Mouse (Mus musculus): ENCODE data around the gene Rcc1l.

The Rcc1l gene

GRCm38 (mm10) chr5:134176169-134176881 is at the start of gene Rcc1l:
Rcc1l (minus strand) TSS chr5:134176774.
- DNase-seq (ENCODE audit: low spot score in 2 of 2) = peak; percentile 74 to 86

DNA sequence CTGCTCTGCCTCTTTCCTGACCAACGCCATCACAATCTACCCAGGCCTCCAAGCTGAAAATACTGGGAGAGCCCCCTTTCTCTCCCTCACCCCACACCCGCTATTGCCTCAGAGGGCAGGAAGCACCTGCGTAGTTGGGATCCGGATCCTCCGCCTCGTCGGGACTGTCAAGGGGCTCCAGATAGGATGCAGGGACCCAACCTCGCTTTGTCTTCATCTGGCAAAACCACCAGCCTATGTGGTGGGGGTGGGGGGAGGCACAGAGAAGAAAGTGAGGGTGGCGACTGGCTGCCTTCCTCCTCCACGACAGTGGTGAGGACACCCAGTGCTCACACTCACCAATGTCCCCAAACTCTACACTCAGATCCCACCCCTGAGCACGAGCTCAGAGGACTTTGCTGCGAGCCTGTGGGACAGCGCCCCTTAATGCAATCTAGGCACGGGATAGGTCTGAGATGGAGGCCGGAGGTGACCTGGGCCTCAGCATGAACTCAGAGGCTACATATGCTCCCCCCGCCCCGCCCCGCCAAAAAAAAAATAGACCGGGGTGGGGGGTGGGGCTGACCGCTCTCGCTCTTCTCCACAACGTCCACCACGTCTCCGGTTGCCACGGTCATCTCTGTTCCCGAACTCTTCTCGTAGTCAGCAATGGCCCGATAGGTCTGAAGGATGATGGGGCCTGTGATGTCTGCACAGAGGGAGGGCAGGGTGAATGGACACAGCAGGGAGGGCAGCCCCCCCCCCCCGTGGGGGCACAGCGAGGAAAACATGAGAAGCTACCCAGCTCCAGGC is 48.7 kb upstream of the Rcc1l start:
- DNase-seq (ENCODE audit: low spot score in 2 of 2) = no peak

DNA sequence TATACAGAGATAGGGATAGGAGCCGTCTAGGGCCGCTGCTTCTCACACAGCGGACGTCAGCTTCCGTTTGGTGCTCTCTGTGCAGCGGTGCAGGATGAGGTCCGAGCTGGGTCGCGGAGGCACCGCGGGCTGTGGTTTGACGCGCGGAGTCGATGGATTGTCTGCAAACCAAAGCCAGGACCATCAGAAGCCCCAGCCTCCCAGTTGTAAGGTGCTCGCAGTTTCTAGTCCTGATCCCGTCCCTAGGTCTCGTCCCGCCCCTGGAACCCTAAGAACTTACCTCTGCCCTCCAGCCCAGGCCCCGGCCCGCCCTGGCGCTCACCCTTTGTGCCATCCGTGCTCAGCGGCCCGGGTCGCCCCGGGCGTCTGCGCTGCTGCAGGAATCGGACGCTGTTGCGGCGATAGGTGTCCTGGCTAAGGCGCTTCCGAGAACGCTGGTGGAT is 45.2 kb upstream of the Rcc1l start:
- no peak for DNase-seq (ENCODE audit: low spot score in 2 of 2)

DNA sequence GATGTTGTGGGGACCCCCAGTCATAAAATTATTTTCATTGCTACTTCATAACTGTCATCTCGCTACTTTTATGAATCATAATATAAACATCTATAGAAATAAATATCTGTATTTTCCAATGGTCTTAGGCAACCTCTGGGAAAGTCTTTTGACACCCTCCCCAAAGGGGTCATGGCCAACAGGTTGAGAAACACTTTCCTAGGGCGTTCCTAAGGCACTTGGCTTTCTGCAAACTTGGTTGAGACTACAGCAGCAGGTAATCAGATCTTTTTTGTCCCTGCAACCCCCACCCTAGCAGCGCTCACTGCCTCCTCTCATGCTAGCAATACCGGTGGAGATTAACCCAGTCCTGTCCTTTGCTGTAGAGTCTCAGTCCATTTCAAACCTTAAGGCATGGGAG is 44.7 kb upstream of the Rcc1l start:
- no peak for DNase-seq (ENCODE audit: low spot score in 2 of 2)

DNA sequence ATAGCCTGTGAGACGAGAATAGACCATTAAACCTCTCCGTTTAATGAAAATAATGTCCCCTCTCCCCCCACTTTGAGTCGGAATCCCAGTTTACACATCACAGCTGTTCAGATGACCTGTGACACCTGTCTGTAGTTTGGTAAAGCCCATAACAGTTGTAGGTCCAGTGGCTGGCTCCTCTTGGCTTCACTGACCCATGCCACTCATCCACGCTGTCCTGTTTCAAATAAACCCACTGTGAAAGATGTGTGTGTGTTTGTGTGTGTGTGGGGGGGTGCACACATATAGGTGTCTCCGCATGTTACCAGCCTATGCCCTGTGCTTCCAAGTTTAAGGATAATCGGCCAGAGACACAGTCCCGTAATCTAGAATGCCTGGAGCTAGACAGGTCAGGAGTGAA is 41.3 kb upstream of the Rcc1l start:
- DNase-seq (ENCODE audit: low spot score in 2 of 2) = no peak

GRCm38 (mm10) chr5:134214021-134214806 is 37.6 kb upstream of the Rcc1l start:
- DNase-seq (ENCODE audit: low spot score in 2 of 2) = no peak

GRCm38 (mm10) chr5:134209931-134210554 is 33.5 kb upstream of the Rcc1l start:
- no peak for DNase-seq (ENCODE audit: low spot score in 2 of 2)

- DNase-seq (ENCODE audit: low spot score in 2 of 2) = no peak
These were observed 30.1 kb upstream of the Rcc1l start for GRCm38 (mm10) chr5:134206721-134207120.

GRCm38 (mm10) chr5:134193664-134194063 is 17.1 kb upstream of the Rcc1l start:
- no peak for DNase-seq (ENCODE audit: low spot score in 2 of 2)

GRCm38 (mm10) chr5:134188571-134188970 is 12.0 kb upstream of the Rcc1l start:
- DNase-seq (ENCODE audit: low spot score in 2 of 2) = no peak

DNA sequence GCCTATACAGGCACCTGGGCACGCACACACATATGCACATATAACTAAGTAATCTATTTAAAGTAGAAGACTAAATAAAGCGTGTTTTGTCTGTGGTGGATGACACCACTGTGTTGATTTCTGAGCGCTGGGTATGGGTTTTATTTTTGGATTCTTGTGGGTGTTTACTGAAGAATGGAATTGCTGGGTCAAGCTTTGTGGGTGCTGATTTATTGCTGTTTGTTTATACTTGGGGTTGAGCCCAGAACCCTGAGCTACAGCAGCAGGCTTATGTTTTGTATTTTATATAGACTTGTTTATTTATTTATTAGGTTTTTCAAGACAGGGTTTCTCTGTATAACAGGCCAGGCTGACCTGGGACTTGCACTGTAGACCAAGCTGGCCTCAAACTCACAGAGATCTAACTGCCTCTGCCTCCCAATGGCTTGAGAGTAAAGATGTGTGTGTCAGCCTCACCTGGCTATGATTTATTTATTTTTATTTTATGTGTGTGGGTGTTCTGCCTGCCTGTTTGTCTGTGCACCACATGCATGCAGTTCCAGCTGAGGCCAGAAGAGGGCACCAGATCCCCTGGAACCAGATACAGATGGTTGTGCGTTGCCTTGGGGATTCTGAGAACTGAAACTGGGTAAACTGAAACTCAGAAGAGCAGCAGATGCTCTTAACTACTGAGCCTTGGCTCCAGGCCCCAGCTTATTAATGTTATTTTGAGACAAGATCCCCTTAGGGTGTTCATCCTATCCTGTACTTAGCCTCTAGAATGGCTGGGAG is 10.6 kb upstream of the Rcc1l start:
- DNase-seq (ENCODE audit: low spot score in 2 of 2) = no peak

- no peak for DNase-seq (ENCODE audit: low spot score in 2 of 2)
These were observed 9.5 kb upstream of the Rcc1l start for GRCm38 (mm10) chr5:134186059-134186458.

GRCm38 (mm10) chr5:134183880-134184808 is 7.6 kb upstream of the Rcc1l start, which contains the start of gene Gtf2ird2:
Gtf2ird2 (plus strand) TSS chr5:134184019.
- DNase-seq (ENCODE audit: low spot score in 2 of 2) = peak; percentile 97 to 98

DNA sequence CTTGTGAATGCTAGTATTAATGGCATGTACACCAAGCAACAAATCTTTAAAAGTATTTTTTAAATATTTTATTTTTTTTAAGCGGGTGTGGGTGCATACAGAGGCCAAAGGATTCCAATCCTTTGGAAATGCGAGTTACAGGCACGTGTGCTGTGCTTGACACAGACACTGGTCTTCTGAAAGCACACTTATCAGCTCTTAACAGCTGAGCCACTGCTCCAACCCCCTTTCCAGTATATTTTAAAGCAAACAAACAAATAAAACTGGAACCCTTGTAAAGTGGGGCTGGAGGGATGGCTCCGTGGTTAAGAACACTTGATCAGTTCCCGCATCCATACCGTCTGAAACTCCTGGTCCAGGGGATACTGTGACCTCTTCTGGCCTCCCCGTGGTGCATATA is 6.6 kb upstream of the Rcc1l start:
- DNase-seq (ENCODE audit: low spot score in 2 of 2) = no peak

DNA sequence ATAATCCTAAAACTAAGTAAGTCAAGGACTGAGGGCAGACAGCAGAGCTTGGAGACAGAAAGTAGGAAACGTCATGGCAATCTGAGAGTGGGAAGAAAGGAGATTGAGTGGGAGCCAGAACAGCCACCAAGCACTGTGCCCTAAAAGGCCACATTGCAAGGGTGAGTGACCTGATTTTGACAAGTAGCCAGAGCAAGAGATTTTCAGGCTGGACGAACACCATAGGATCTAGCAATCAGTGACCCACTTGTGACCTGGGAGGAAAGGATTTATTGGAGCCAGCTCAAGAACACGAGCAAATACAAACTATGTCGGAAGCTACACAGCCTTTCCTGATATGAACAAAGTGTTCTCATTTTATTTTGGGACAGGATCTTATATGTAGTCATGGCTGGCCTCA is 6.2 kb upstream of the Rcc1l start:
- DNase-seq (ENCODE audit: low spot score in 2 of 2) = peak; percentile 67 to 73

- no peak for DNase-seq (ENCODE audit: low spot score in 2 of 2)
These were observed 5.6 kb upstream of the Rcc1l start for GRCm38 (mm10) chr5:134182172-134182571.

DNA sequence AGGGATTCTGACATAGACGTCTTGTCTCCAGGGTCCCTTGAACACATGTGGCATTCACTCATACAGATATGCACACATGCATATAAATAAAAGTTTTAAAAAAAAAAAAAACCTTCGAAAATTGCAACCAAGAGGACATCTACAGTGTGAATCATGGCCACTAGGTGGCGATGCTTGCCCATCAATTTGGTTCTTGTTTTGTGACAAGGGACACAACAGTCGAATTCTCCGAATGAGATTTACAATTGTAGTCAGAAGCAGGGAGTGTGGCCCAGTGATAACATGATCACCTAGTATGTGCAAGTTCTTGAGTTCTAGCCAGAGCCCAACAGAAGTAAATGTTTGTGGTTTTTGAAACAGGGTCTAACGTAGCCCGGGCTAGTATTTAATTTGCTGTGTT is 3.3 kb upstream of the Rcc1l start:
- DNase-seq (ENCODE audit: low spot score in 2 of 2) = peak in 1 of 2 experiments; percentile 81

- no peak for DNase-seq (ENCODE audit: low spot score in 2 of 2)
These were observed 2.0 kb upstream of the Rcc1l start for GRCm38 (mm10) chr5:134178536-134178935.

GRCm38 (mm10) chr5:134175696-134176095 is 878 bp downstream of the Rcc1l start:
- DNase-seq (ENCODE audit: low spot score in 2 of 2) = no peak

- DNase-seq (ENCODE audit: low spot score in 2 of 2) = no peak
These were observed 3.4 kb downstream of the Rcc1l start for GRCm38 (mm10) chr5:134173206-134173605.

Data from heart, adult 9 months (tissue).